Mouse (Mus musculus) lung, adult 2 months (tissue): ENCODE measurements at regions not wholly inside any gene's neighbourhood (a gene's known extent, or its start where the extent isn't known, plus 50 kb on each side); places are given as distances from the start of the nearest gene placed in this dataset.

Source experiments
- CTCF ChIP-seq: fragments of 200-500 bp; IDR thresholded peaks from 2 replicates; pipeline ENCODE4 v1.5.1; 2011; ENCODE audit warnings: mild to moderate bottlenecking, low read length, control low read depth; ENCODE audit not compliant: insufficient read depth
- POLR2A ChIP-seq: fragments of 200-500 bp; IDR thresholded peaks from 2 replicates; pipeline ENCODE4 v1.6.1; 2011; ENCODE audit warnings: low read depth, mild to moderate bottlenecking, control low read depth, low read length, borderline replicate concordance; ENCODE audit errors: extremely low read depth

DNA sequence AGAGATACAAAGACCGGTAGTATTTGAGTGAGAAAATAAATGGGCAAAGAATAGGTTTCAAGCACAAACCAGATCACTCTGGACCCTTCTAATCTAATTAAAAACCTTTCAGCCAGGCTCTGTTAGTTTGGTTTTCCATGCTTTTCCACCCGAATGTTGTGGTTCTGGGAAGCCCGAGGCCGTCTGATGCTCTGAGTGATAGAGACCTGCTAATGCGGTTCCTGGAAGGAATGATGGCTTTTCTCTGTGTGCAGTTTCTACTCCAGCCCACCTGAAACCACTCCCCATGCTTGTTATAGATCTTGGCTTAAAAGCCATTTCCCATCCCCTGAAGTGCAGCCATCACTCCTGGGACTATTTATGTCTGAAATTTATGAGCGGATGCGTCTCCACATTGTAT, 251.4 kb upstream of the Nrp1 start:
- TF ChIP-seq POLR2A (no peak), CTCF (no peak)
